In the genomic region with DNA sequence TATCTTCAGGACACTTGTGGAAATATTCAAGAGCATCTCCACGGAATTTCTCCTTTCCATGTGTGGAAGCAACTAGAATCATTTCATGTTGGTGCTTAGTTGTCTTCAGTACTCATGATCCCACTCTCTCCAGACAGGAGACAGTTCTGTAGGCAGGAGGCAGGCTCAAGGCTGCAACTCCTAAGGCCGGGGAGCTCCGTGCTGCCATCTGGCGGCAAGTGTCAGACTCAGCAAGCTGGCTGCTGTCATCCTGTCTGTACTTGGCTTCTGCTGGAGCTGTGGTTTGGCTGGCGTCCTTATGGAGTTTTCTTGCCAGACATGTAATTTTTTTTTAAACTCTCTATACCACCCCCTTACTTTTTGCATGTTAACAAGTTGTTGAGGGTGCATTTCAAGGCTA, we compare ENCODE assay signal across 8 mouse cellular contexts. TPM values are rescaled to one million over a fixed set of nuclear protein-coding genes. Genes with fewer than 3 reads are reported as not detected.
DNase-seq lines count a peak whose midpoint lies in the region; ATAC-seq and TF ChIP-seq lines count a peak whose summit lies in the region.

No protein-coding gene starts in this region.

- peaks cover 9% of the 10 kb centered on the region for H3K4me1 ChIP-seq in embryonic facial prominence, embryonic 10.5 days
- H3K4me1 ChIP-seq in heart, adult 2 months (ENCODE audit: control insufficient read depth, insufficient read depth, low read length) = no peaks in the 10 kb centered on the region
- peaks cover 17% of the 10 kb centered on the region for H3K4me1 ChIP-seq in kidney, embryonic 15.5 days
- H3K4me1 ChIP-seq in liver, adult 2 months (ENCODE audit: control insufficient read depth, insufficient read depth, low read length) = no peaks in the 10 kb centered on the region; the same call in 1 of the 2 replicates
- H3K4me1 ChIP-seq in neural tube, embryonic 11.5 days (ENCODE audit: control insufficient read depth, insufficient read depth, low read length) = peaks cover 2% of the 10 kb centered on the region; the same call in 1 of the 2 replicates
- H3K4me1 ChIP-seq in stomach, postnatal 0 days (replicated peaks; ENCODE audit: control insufficient read depth, insufficient read depth) = no peaks in the 10 kb centered on the region; the same call in 1 of the 2 replicates

- no peaks in the 10 kb centered on the region for H3K36me3 ChIP-seq in embryonic facial prominence, embryonic 10.5 days (replicated peaks)
- no peaks in the 10 kb centered on the region for H3K36me3 ChIP-seq in heart, adult 2 months (ENCODE audit: control insufficient read depth, insufficient read depth, low read length)
- no peaks in the 10 kb centered on the region for H3K36me3 ChIP-seq in kidney, embryonic 15.5 days
- H3K36me3 ChIP-seq in liver, adult 2 months (ENCODE audit: control insufficient read depth, insufficient read depth, low read length) = no peaks in the 10 kb centered on the region
- no peaks in the 10 kb centered on the region for H3K36me3 ChIP-seq in neural tube, embryonic 11.5 days (ENCODE audit: control insufficient read depth, insufficient read depth, low read length)
- no peaks in the 10 kb centered on the region for H3K36me3 ChIP-seq in stomach, postnatal 0 days (ENCODE audit: control insufficient read depth, insufficient read depth, low read length)

- 8% methylated on average over 5 of the region's 5 CpGs for WGBS in embryonic facial prominence, embryonic 10.5 days
- WGBS in heart, adult 2 months = 10% methylated on average over 5 of the region's 5 CpGs
- 7% methylated on average over 5 of the region's 5 CpGs for WGBS in kidney, embryonic 15.5 days
- 10% methylated on average over 5 of the region's 5 CpGs for WGBS in liver, adult 2 months
- WGBS in neural tube, embryonic 11.5 days = 11% methylated on average over 5 of the region's 5 CpGs
- 8% methylated on average over 5 of the region's 5 CpGs for WGBS in stomach, postnatal 0 days

- no peaks in the 10 kb centered on the region for H3K79me2 ChIP-seq in heart, adult 2 months (replicated peaks; ENCODE audit: control insufficient read depth, insufficient read depth, low read length)
- H3K79me2 ChIP-seq in liver, adult 2 months (ENCODE audit: control insufficient read depth, insufficient read depth, low read length) = no peaks in the 10 kb centered on the region

- peak; percentile 59; the same call in 1 of the 2 replicates for ATAC-seq in kidney, embryonic 15.5 days (replicated peaks; ENCODE audit: low FRiP score)
- peak; percentile 45; the same call in 1 of the 2 replicates for ATAC-seq in neural tube, embryonic 11.5 days (ENCODE audit: insufficient read depth, low FRiP score, low TSS enrichment)
- peak; percentile 71; the same call in 1 of the 2 replicates for ATAC-seq in stomach, postnatal 0 days (ENCODE audit: low FRiP score, low TSS enrichment)

- intact Hi-C loops in heart, adult 2 months (cut with DNase I) = loop anchor here (1.0 kb wide), 1 partner anchor 693 kb away; no protein-coding TSS in a partner anchor

- TF ChIP-seq POLR2A in heart, adult 2 months (IDR thresholded peaks at IDR 0.05; ENCODE audit: insufficient read depth, low read depth, low read length) = no peak
- no peak for TF ChIP-seq POLR2A in liver, adult 2 months (IDR thresholded peaks at IDR 0.05; ENCODE audit: extremely low read depth, insufficient read depth, low read length)

- H3K27ac ChIP-seq in embryonic facial prominence, embryonic 10.5 days (replicated peaks) = no peak overlapping the region
- H3K27ac ChIP-seq in heart, adult 2 months = no peak overlapping the region
- H3K27ac ChIP-seq in kidney, embryonic 15.5 days = no peak overlapping the region
- H3K27ac ChIP-seq in liver, adult 2 months (replicated peaks; ENCODE audit: insufficient read depth, low read depth, low read length) = no peak overlapping the region
- no peak overlapping the region for H3K27ac ChIP-seq in neural tube, embryonic 11.5 days (ENCODE audit: low read depth, low read length)
- no peak overlapping the region for H3K27ac ChIP-seq in stomach, postnatal 0 days (replicated peaks)

- no peaks in the 10 kb centered on the region for H3K9me3 ChIP-seq in embryonic facial prominence, embryonic 10.5 days
- H3K9me3 ChIP-seq in kidney, embryonic 15.5 days (replicated peaks) = no peaks in the 10 kb centered on the region
- no peaks in the 10 kb centered on the region for H3K9me3 ChIP-seq in neural tube, embryonic 11.5 days (ENCODE audit: control insufficient read depth, low read length)
- H3K9me3 ChIP-seq in stomach, postnatal 0 days (ENCODE audit: control insufficient read depth, low read length) = no peaks in the 10 kb centered on the region

- DNase-seq in 3134 (ENCODE audit: extremely low read depth, insufficient read length, low spot score) = peak; percentile 59
- peak; percentile 84 for DNase-seq in adrenal gland, postnatal 25 days
- peak; percentile 85 for DNase-seq in embryonic facial prominence, embryonic 10.5 days (ENCODE audit: low spot score)
- peak; percentile 75 to 81 for DNase-seq in heart, adult 2 months
- DNase-seq in liver, adult 2 months (ENCODE audit: extremely low read depth, low read depth, low spot score) = peak; percentile 50
- DNase-seq in neural tube, embryonic 11.5 days (ENCODE audit: low spot score) = peak; percentile 85
- peak; percentile 77 for DNase-seq in stomach, postnatal 0 days (ENCODE audit: low spot score)

- TF ChIP-seq CTCF in heart, adult 2 months (IDR thresholded peaks at IDR 0.05) = peak; percentile 99; the same call in 1 of the 2 replicates
- peak; percentile 97 for TF ChIP-seq CTCF in liver, adult 2 months (IDR thresholded peaks at IDR 0.05; ENCODE audit: low read depth, low read length)
- TF ChIP-seq CTCF in stomach, postnatal 0 days (IDR thresholded peaks at IDR 0.05; ENCODE audit: low read depth) = peak; percentile 97

- H3K9ac ChIP-seq in heart, adult 2 months (ENCODE audit: low read depth, low read length) = no peak overlapping the region
- no peak overlapping the region for H3K9ac ChIP-seq in kidney, embryonic 15.5 days
- H3K9ac ChIP-seq in liver, adult 2 months (ENCODE audit: low read depth, low read length) = no peak overlapping the region
- H3K9ac ChIP-seq in neural tube, embryonic 11.5 days (ENCODE audit: low read length) = no peak overlapping the region
- no peak overlapping the region for H3K9ac ChIP-seq in stomach, postnatal 0 days (ENCODE audit: low read length)

- TF ChIP-seq EP300 in heart, adult 2 months (IDR thresholded peaks at IDR 0.05; ENCODE audit: insufficient read depth, low read depth, low read length) = peak; percentile 66; the same call in 1 of the 2 replicates
- no peak for TF ChIP-seq EP300 in stomach, postnatal 0 days (optimal IDR thresholded peaks at IDR 0.05)

- peaks cover 22% of the 10 kb centered on the region for H3K27me3 ChIP-seq in embryonic facial prominence, embryonic 10.5 days (replicated peaks; ENCODE audit: low read depth, poor library complexity, severe bottlenecking)
- no peaks in the 10 kb centered on the region for H3K27me3 ChIP-seq in heart, adult 2 months (ENCODE audit: control insufficient read depth, insufficient read depth, low read length)
- no peaks in the 10 kb centered on the region for H3K27me3 ChIP-seq in kidney, embryonic 15.5 days
- H3K27me3 ChIP-seq in liver, adult 2 months (ENCODE audit: control insufficient read depth, insufficient read depth, low read length) = no peaks in the 10 kb centered on the region
- no peaks in the 10 kb centered on the region for H3K27me3 ChIP-seq in neural tube, embryonic 11.5 days (ENCODE audit: control insufficient read depth, insufficient read depth, low read length)
- no peaks in the 10 kb centered on the region for H3K27me3 ChIP-seq in stomach, postnatal 0 days (ENCODE audit: control insufficient read depth, insufficient read depth, low read length)

- H3K4me3 ChIP-seq in embryonic facial prominence, embryonic 10.5 days = no peak overlapping the region
- H3K4me3 ChIP-seq in heart, adult 2 months = no peak overlapping the region
- no peak overlapping the region for H3K4me3 ChIP-seq in kidney, embryonic 15.5 days (replicated peaks)
- H3K4me3 ChIP-seq in liver, adult 2 months (ENCODE audit: insufficient read depth, low read depth, low read length) = no peak overlapping the region
- H3K4me3 ChIP-seq in neural tube, embryonic 11.5 days (ENCODE audit: low read depth, low read length) = no peak overlapping the region
- H3K4me3 ChIP-seq in stomach, postnatal 0 days (ENCODE audit: low read depth, low read length) = no peak overlapping the region

- no peak overlapping the region for H3K4me2 ChIP-seq in kidney, embryonic 15.5 days
- no peak overlapping the region for H3K4me2 ChIP-seq in neural tube, embryonic 11.5 days (ENCODE audit: low read depth)
- H3K4me2 ChIP-seq in stomach, postnatal 0 days (replicated peaks; ENCODE audit: low read depth) = no peak overlapping the region

RNA-seq across cellular contexts. Expression of gene Bmper, which starts 27.1 kb away (rescaled TPM):
- 1.8 and 3.2 TPM in 2 replicates for total RNA-seq in adrenal gland, postnatal 25 days (2021)
- 2.6 and 4.5 TPM in 2 replicates for polyA plus RNA-seq in embryonic facial prominence, embryonic 10.5 days (2016; fragmentation: Nextera tagmentation; extraction: Ambion mirVana)
- 1 to 10 TPM; 2.6 to 4.3 TPM for total RNA-seq in heart, adult 2 months (2021)
- polyA plus RNA-seq in heart, adult 2 months (2012; rRNA removed) = 1.9 and 2.6 TPM in 2 replicates
- polyA plus RNA-seq in kidney, embryonic 15.5 days (2015; fragmentation: Nextera tagmentation; extraction: Ambion mirVana) = 21.6 and 23.5 TPM in 2 replicates
- total RNA-seq in liver, adult 2 months (2014; rRNA removed) = 1.2 and 2.1 TPM in 2 replicates
- polyA plus RNA-seq in liver, adult 2 months (2012; rRNA removed) = 0.23 and 0.57 TPM in 2 replicates
- polyA plus RNA-seq in neural tube, embryonic 11.5 days (2014; fragmentation: Nextera tagmentation; extraction: Ambion mirVana) = 10.5 and 11.2 TPM in 2 replicates
- 2.8 and 4.0 TPM in 2 replicates for polyA plus RNA-seq in stomach, postnatal 0 days (2015; fragmentation: Nextera tagmentation; extraction: Ambion mirVana)
